Mouse (Mus musculus) midbrain, embryonic 15.5 days (tissue): ENCODE results near the gene Tecta. TPM values are rescaled to one million over a fixed set of nuclear protein-coding genes. Genes with fewer than 3 reads are reported as not detected.

ENCODE experiments used
- ATAC-seq: fragments of 200-750 bp; cut with Nextera tagmentation; replicated peaks from 2 replicates; pipeline ENCODE4 v1.8.0; 2017; ENCODE audit warnings: moderate TSS enrichment
- H3K27ac ChIP-seq: fragments of 300-500 bp; sonication (generic); 2 replicates; pipeline ENCODE4 v1.5.1; 2015; ENCODE audit warnings: mild to moderate bottlenecking, inconsistent platforms
- H3K27me3 ChIP-seq: fragments of 300-500 bp; sonication (generic); replicated peaks from 2 replicates; pipeline ENCODE4 v1.6.1; 2015; ENCODE audit warnings: inconsistent platforms
- H3K36me3 ChIP-seq: fragments of 300-500 bp; sonication (generic); replicated peaks from 2 replicates; pipeline ENCODE4 v1.6.1; 2015; ENCODE audit warnings: inconsistent platforms
- H3K4me1 ChIP-seq: fragments of 300-500 bp; sonication (generic); 2 replicates; pipeline ENCODE4 v1.6.1; 2015; ENCODE audit warnings: inconsistent platforms
- H3K4me2 ChIP-seq: fragments of 300-500 bp; sonication (generic); 2 replicates; pipeline ENCODE4 v1.6.1; 2015; ENCODE audit warnings: inconsistent platforms, mild to moderate bottlenecking, moderate library complexity
- H3K4me3 ChIP-seq: fragments of 300-500 bp; sonication (generic); 2 replicates; pipeline ENCODE4 v1.5.1; 2015; ENCODE audit warnings: mild to moderate bottlenecking, inconsistent platforms
- H3K9ac ChIP-seq: fragments of 300-500 bp; sonication (generic); 2 replicates; pipeline ENCODE4 v1.6.1; 2015; ENCODE audit warnings: mild to moderate bottlenecking, inconsistent platforms
- H3K9me3 ChIP-seq: fragments of 300-500 bp; sonication (generic); 2 replicates; pipeline ENCODE4 v1.6.1; 2016; ENCODE audit warnings: inconsistent platforms
- WGBS: fragments of 180-500 bp; shearing (Covaris S2); methylation state at CpG from one replicate; pipeline ENCODE4 v1.1.7; 2015; ENCODE audit warnings: mixed read lengths; 5-methylcytosine and 5-hydroxymethylcytosine counted together
- polyA plus RNA-seq: library from polyadenylated mRNA; unstranded; fragments of >200 nt; fragmentation: Nextera tagmentation; extraction: Ambion mirVana; gene quantifications from 2 replicates; pipeline ENCODE4 v1.2.1, GENCODE M21; 2015

The Tecta gene
- polyA plus RNA-seq, 1 experiment from 2014 or later: 0.41 TPM

- 0 out of 2 replicates have a peak, but pooled peaks have one; percentile 27 for ATAC-seq
- Histone ChIP-seq H3K9ac (no peak overlapping the region), H3K27ac (peak overlapping the region; percentile 53; the same call in 1 of the 2 replicates), H3K9me3 (no peaks in the 10 kb centered on the region), H3K4me2 (no peak overlapping the region), H3K36me3 (no peaks in the 10 kb centered on the region), H3K27me3 (no peaks in the 10 kb centered on the region), H3K4me1 (peaks cover 9% of the 10 kb centered on the region; the same call in 1 of the 2 replicates), H3K4me3 (no peak overlapping the region)
- 63% methylated on average over 8 of the region's 8 CpGs for WGBS
These were observed 16.9 kb downstream of the Tecta start for GRCm38 (mm10) chr9:42382628-42383347.

GRCm38 (mm10) chr9:42382063-42382462, 17.7 kb downstream of the Tecta start:
- H3K27ac ChIP-seq: peak overlapping the region; percentile 53; the same call in 1 of the 2 replicates
- peaks cover 9% of the 10 kb centered on the region; the same call in 1 of the 2 replicates for H3K4me1 ChIP-seq
- no peak for ATAC-seq
- no peaks in the 10 kb centered on the region for H3K9me3 ChIP-seq
- H3K36me3 ChIP-seq: no peaks in the 10 kb centered on the region
- no peaks in the 10 kb centered on the region for H3K27me3 ChIP-seq
- 40% methylated on average over 5 of the region's 5 CpGs for WGBS
- no peak overlapping the region for H3K4me2 ChIP-seq
- no peak overlapping the region for H3K4me3 ChIP-seq
- H3K9ac ChIP-seq: no peak overlapping the region

- H3K36me3 ChIP-seq: no peaks in the 10 kb centered on the region
- WGBS: 93% methylated on average over 4 of the region's 4 CpGs
- no peak for ATAC-seq
- no peak overlapping the region for H3K4me2 ChIP-seq
- no peak overlapping the region for H3K4me3 ChIP-seq
- H3K27ac ChIP-seq: no peak overlapping the region
- no peaks in the 10 kb centered on the region for H3K9me3 ChIP-seq
- H3K9ac ChIP-seq: no peak overlapping the region
- H3K4me1 ChIP-seq: peaks cover 7% of the 10 kb centered on the region; the same call in 1 of the 2 replicates
- no peaks in the 10 kb centered on the region for H3K27me3 ChIP-seq
These were observed 21.7 kb downstream of the Tecta start for GRCm38 (mm10) chr9:42378071-42378470.

- H3K27ac ChIP-seq: no peak overlapping the region
- no peak overlapping the region for H3K9ac ChIP-seq
- no peak overlapping the region for H3K4me2 ChIP-seq
- peaks cover 3% of the 10 kb centered on the region; the same call in 1 of the 2 replicates for H3K4me1 ChIP-seq
- WGBS: 97% methylated on average over 15 of the region's 15 CpGs
- H3K4me3 ChIP-seq: no peak overlapping the region
- H3K27me3 ChIP-seq: no peaks in the 10 kb centered on the region
- H3K36me3 ChIP-seq: no peaks in the 10 kb centered on the region
- ATAC-seq: no peak
- H3K9me3 ChIP-seq: no peaks in the 10 kb centered on the region
These were observed 22.1 kb downstream of the Tecta start for GRCm38 (mm10) chr9:42377656-42378055.

- Histone ChIP-seq H3K9ac (no peak overlapping the region), H3K9me3 (no peaks in the 10 kb centered on the region)
These were observed 27.9 kb downstream of the Tecta start for GRCm38 (mm10) chr9:42371670-42372368.

GRCm38 (mm10) chr9:42357585-42357984, 42.1 kb downstream of the Tecta start:
- Histone ChIP-seq H3K9me3 (no peaks in the 10 kb centered on the region), H3K4me3 (no peak overlapping the region), H3K4me2 (no peak overlapping the region), H3K9ac (no peak overlapping the region), H3K4me1 (no peaks in the 10 kb centered on the region), H3K36me3 (no peaks in the 10 kb centered on the region), H3K27ac (no peak overlapping the region), H3K27me3 (no peaks in the 10 kb centered on the region)
- no peak for ATAC-seq
- WGBS: 75% methylated on average over 4 of the region's 4 CpGs

More at GRCm38 (mm10) chr9:42371670-42372368, 27.9 kb downstream of the Tecta start:
- Histone ChIP-seq H3K4me2 (no peak overlapping the region), H3K4me1 (no peaks in the 10 kb centered on the region), H3K4me3 (no peak overlapping the region), H3K36me3 (no peaks in the 10 kb centered on the region), H3K27me3 (no peaks in the 10 kb centered on the region), H3K27ac (no peak overlapping the region)
- 71% methylated on average over 6 of the region's 6 CpGs for WGBS
- ATAC-seq: no peak

- ATAC-seq: no peak
- Histone ChIP-seq H3K4me3 (no peak overlapping the region), H3K4me2 (no peak overlapping the region), H3K27ac (no peak overlapping the region), H3K36me3 (no peaks in the 10 kb centered on the region), H3K9me3 (no peaks in the 10 kb centered on the region), H3K27me3 (no peaks in the 10 kb centered on the region), H3K9ac (no peak overlapping the region), H3K4me1 (peaks cover under 1% of the 10 kb centered on the region; the same call in 1 of the 2 replicates)
- 76% methylated on average over 1 of the region's 1 CpGs for WGBS
These were observed 44.9 kb downstream of the Tecta start for GRCm38 (mm10) chr9:42354871-42355270.

GRCm38 (mm10) chr9:42349791-42350190, 49.9 kb downstream of the Tecta start:
- Histone ChIP-seq H3K27me3 (no peaks in the 10 kb centered on the region), H3K36me3 (no peaks in the 10 kb centered on the region), H3K4me2 (no peak overlapping the region), H3K4me1 (peaks cover 6% of the 10 kb centered on the region; the same call in 1 of the 2 replicates), H3K9me3 (no peaks in the 10 kb centered on the region), H3K27ac (no peak overlapping the region), H3K4me3 (no peak overlapping the region), H3K9ac (no peak overlapping the region)
- no peak for ATAC-seq
- WGBS: 35% methylated on average over 7 of the region's 7 CpGs

GRCm38 (mm10) chr9:42346297-42346696, 53.4 kb downstream of the Tecta start:
- no peak overlapping the region for H3K4me2 ChIP-seq
- no peak for ATAC-seq
- H3K4me3 ChIP-seq: no peak overlapping the region
- no peak overlapping the region for H3K9ac ChIP-seq
- no peak overlapping the region for H3K27ac ChIP-seq
- H3K4me1 ChIP-seq: peaks cover 6% of the 10 kb centered on the region; the same call in 1 of the 2 replicates
- no peaks in the 10 kb centered on the region for H3K9me3 ChIP-seq
- no peaks in the 10 kb centered on the region for H3K36me3 ChIP-seq
- no peaks in the 10 kb centered on the region for H3K27me3 ChIP-seq

- Histone ChIP-seq H3K9me3 (no peaks in the 10 kb centered on the region), H3K4me3 (no peak overlapping the region), H3K27me3 (no peaks in the 10 kb centered on the region), H3K27ac (no peak overlapping the region), H3K4me1 (no peaks in the 10 kb centered on the region), H3K9ac (no peak overlapping the region), H3K36me3 (no peaks in the 10 kb centered on the region), H3K4me2 (no peak overlapping the region)
- no peak for ATAC-seq
- WGBS: 54% methylated on average over 4 of the region's 4 CpGs
These were observed 60.6 kb downstream of the Tecta start for GRCm38 (mm10) chr9:42339151-42339550.

GRCm38 (mm10) chr9:42337026-42337425, 62.7 kb downstream of the Tecta start:
- Histone ChIP-seq H3K36me3 (no peaks in the 10 kb centered on the region), H3K9ac (no peak overlapping the region), H3K4me1 (0 out of 2 replicates have a peak, but pooled peaks cover 4% of the 10 kb centered on the region), H3K27ac (no peak overlapping the region), H3K27me3 (no peaks in the 10 kb centered on the region), H3K9me3 (no peaks in the 10 kb centered on the region), H3K4me2 (no peak overlapping the region), H3K4me3 (no peak overlapping the region)
- WGBS: 86% methylated on average over 13 of the region's 13 CpGs
- no peak for ATAC-seq

GRCm38 (mm10) chr9:42336575-42336974, 63.2 kb downstream of the Tecta start:
- H3K9me3 ChIP-seq: no peaks in the 10 kb centered on the region
- 87% methylated on average over 1 of the region's 1 CpGs for WGBS
- H3K4me1 ChIP-seq: 0 out of 2 replicates have a peak, but pooled peaks cover 4% of the 10 kb centered on the region
- ATAC-seq: no peak
- no peaks in the 10 kb centered on the region for H3K27me3 ChIP-seq
- no peak overlapping the region for H3K9ac ChIP-seq
- no peak overlapping the region for H3K4me3 ChIP-seq
- no peak overlapping the region for H3K4me2 ChIP-seq
- no peak overlapping the region for H3K27ac ChIP-seq
- H3K36me3 ChIP-seq: no peaks in the 10 kb centered on the region
